Mouse (Mus musculus): ENCODE results near the gene BC051665. TPM values are rescaled to one million over a fixed set of nuclear protein-coding genes. Genes with fewer than 3 reads are reported as not detected.

Gene BC051665
- polyA plus RNA-seq, 1 experiment from 2014 or later: not detected

GRCm38 (mm10) chr13:60755251-60755650 lies 30.9 kb downstream of the BC051665 start:
- no peak overlapping the region for H3K27ac ChIP-seq (ENCODE audit: low read depth)
- H3K36me3 ChIP-seq (ENCODE audit: insufficient read depth): peaks cover 24% of the 10 kb centered on the region; the same call in 1 of the 2 replicates
- H3K27me3 ChIP-seq (ENCODE audit: insufficient read depth, low read length): no peaks in the 10 kb centered on the region
- no peak overlapping the region for H3K4me2 ChIP-seq
- no peak overlapping the region for H3K4me3 ChIP-seq (ENCODE audit: low read depth, low read length)
- no peak for DNase-seq
- 50% methylated on average over 2 of the region's 2 CpGs for WGBS
- ATAC-seq (ENCODE audit: insufficient read depth): no peak
- no peaks in the 10 kb centered on the region for H3K9me3 ChIP-seq (ENCODE audit: low read depth, low read length)
- no peak overlapping the region for H3K9ac ChIP-seq
- TF ChIP-seq CTCF (IDR thresholded peaks at IDR 0.05; ENCODE audit: low read depth): no peak
- no peaks in the 10 kb centered on the region for H3K4me1 ChIP-seq (ENCODE audit: insufficient read depth)

GRCm38 (mm10) chr13:60753216-60753615 lies 32.9 kb downstream of the BC051665 start:
- 93% methylated on average over 6 of the region's 6 CpGs for WGBS
- DNase-seq (no peak), ATAC-seq (ENCODE audit: insufficient read depth) (no peak)
- Histone ChIP-seq H3K27ac (ENCODE audit: low read depth) (no peak overlapping the region), H3K27me3 (ENCODE audit: insufficient read depth, low read length) (no peaks in the 10 kb centered on the region), H3K9ac (no peak overlapping the region), H3K4me2 (no peak overlapping the region), H3K9me3 (ENCODE audit: low read depth, low read length) (no peaks in the 10 kb centered on the region), H3K4me1 (ENCODE audit: insufficient read depth) (no peaks in the 10 kb centered on the region), H3K36me3 (ENCODE audit: insufficient read depth) (peaks cover 25% of the 10 kb centered on the region; the same call in 1 of the 2 replicates), H3K4me3 (ENCODE audit: low read depth, low read length) (no peak overlapping the region)
- no peak for TF ChIP-seq CTCF (IDR thresholded peaks at IDR 0.05; ENCODE audit: low read depth)

- no peak overlapping the region for H3K27ac ChIP-seq (ENCODE audit: low read depth)
- H3K4me3 ChIP-seq (ENCODE audit: low read depth, low read length): no peak overlapping the region
- no peak overlapping the region for H3K9ac ChIP-seq
- peaks cover 25% of the 10 kb centered on the region; the same call in 1 of the 2 replicates for H3K36me3 ChIP-seq (ENCODE audit: insufficient read depth)
- ATAC-seq (ENCODE audit: insufficient read depth) (no peak), DNase-seq (no peak)
- no peaks in the 10 kb centered on the region for H3K4me1 ChIP-seq (ENCODE audit: insufficient read depth)
- no peaks in the 10 kb centered on the region for H3K27me3 ChIP-seq (ENCODE audit: insufficient read depth, low read length)
- WGBS: 87% methylated on average over 7 of the region's 7 CpGs
- no peaks in the 10 kb centered on the region for H3K9me3 ChIP-seq (ENCODE audit: low read depth, low read length)
- H3K4me2 ChIP-seq: no peak overlapping the region
- no peak for TF ChIP-seq CTCF (IDR thresholded peaks at IDR 0.05; ENCODE audit: low read depth)
These were observed 35.2 kb downstream of the BC051665 start for GRCm38 (mm10) chr13:60750930-60751329.

GRCm38 (mm10) chr13:60748556-60748955 lies 37.6 kb downstream of the BC051665 start:
- DNase-seq: peak; percentile 50
- no peak overlapping the region for H3K4me2 ChIP-seq

GRCm38 (mm10) chr13:60747201-60747600 lies 39.0 kb downstream of the BC051665 start:
- DNase-seq (no peak), ATAC-seq (ENCODE audit: insufficient read depth) (no peak)
- peak; percentile 7; the same call in 1 of the 2 replicates for TF ChIP-seq CTCF (IDR thresholded peaks at IDR 0.05; ENCODE audit: low read depth)
- Histone ChIP-seq H3K9me3 (ENCODE audit: low read depth, low read length) (no peaks in the 10 kb centered on the region), H3K4me2 (no peak overlapping the region), H3K4me1 (ENCODE audit: insufficient read depth) (no peaks in the 10 kb centered on the region), H3K36me3 (ENCODE audit: insufficient read depth) (peaks cover 8% of the 10 kb centered on the region; the same call in 1 of the 2 replicates), H3K27ac (ENCODE audit: low read depth) (no peak overlapping the region), H3K4me3 (ENCODE audit: low read depth, low read length) (no peak overlapping the region), H3K27me3 (ENCODE audit: insufficient read depth, low read length) (no peaks in the 10 kb centered on the region), H3K9ac (no peak overlapping the region)
- 89% methylated on average over 1 of the region's 1 CpGs for WGBS

More at GRCm38 (mm10) chr13:60748556-60748955, 37.6 kb downstream of the BC051665 start:
- Histone ChIP-seq H3K4me3 (ENCODE audit: low read depth, low read length) (no peak overlapping the region), H3K9me3 (ENCODE audit: low read depth, low read length) (no peaks in the 10 kb centered on the region), H3K9ac (no peak overlapping the region), H3K4me1 (ENCODE audit: insufficient read depth) (no peaks in the 10 kb centered on the region), H3K27ac (ENCODE audit: low read depth) (no peak overlapping the region), H3K36me3 (ENCODE audit: insufficient read depth) (peaks cover 20% of the 10 kb centered on the region; the same call in 1 of the 2 replicates), H3K27me3 (ENCODE audit: insufficient read depth, low read length) (no peaks in the 10 kb centered on the region)
- WGBS: 94% methylated on average over 2 of the region's 2 CpGs
- peak; percentile 62 for TF ChIP-seq CTCF (IDR thresholded peaks at IDR 0.05; ENCODE audit: low read depth)
- no peak for ATAC-seq (ENCODE audit: insufficient read depth)

GRCm38 (mm10) chr13:60746271-60746670 lies 39.9 kb downstream of the BC051665 start:
- Histone ChIP-seq H3K4me1 (ENCODE audit: insufficient read depth) (no peaks in the 10 kb centered on the region), H3K36me3 (ENCODE audit: insufficient read depth) (peaks cover 4% of the 10 kb centered on the region; the same call in 1 of the 2 replicates), H3K4me2 (no peak overlapping the region), H3K4me3 (ENCODE audit: low read depth, low read length) (no peak overlapping the region), H3K9me3 (ENCODE audit: low read depth, low read length) (no peaks in the 10 kb centered on the region), H3K27me3 (ENCODE audit: insufficient read depth, low read length) (no peaks in the 10 kb centered on the region), H3K9ac (no peak overlapping the region), H3K27ac (ENCODE audit: low read depth) (no peak overlapping the region)
- ATAC-seq (ENCODE audit: insufficient read depth) (no peak), DNase-seq (peak; percentile 76)
- peak; percentile 82 for TF ChIP-seq CTCF (IDR thresholded peaks at IDR 0.05; ENCODE audit: low read depth)
- WGBS: 33% methylated on average over 1 of the region's 1 CpGs

GRCm38 (mm10) chr13:60745358-60745757 lies 40.8 kb downstream of the BC051665 start:
- H3K4me2 ChIP-seq: no peak overlapping the region
- no peak for TF ChIP-seq CTCF (IDR thresholded peaks at IDR 0.05; ENCODE audit: low read depth)
- no peak for ATAC-seq (ENCODE audit: insufficient read depth)
- no peak overlapping the region for H3K27ac ChIP-seq (ENCODE audit: low read depth)
- DNase-seq: no peak
- H3K4me1 ChIP-seq (ENCODE audit: insufficient read depth): no peaks in the 10 kb centered on the region
- 85% methylated on average over 12 of the region's 12 CpGs for WGBS
- H3K4me3 ChIP-seq (ENCODE audit: low read depth, low read length): no peak overlapping the region
- peaks cover 4% of the 10 kb centered on the region; the same call in 1 of the 2 replicates for H3K36me3 ChIP-seq (ENCODE audit: insufficient read depth)
- H3K9me3 ChIP-seq (ENCODE audit: low read depth, low read length): no peaks in the 10 kb centered on the region
- H3K9ac ChIP-seq: no peak overlapping the region
- H3K27me3 ChIP-seq (ENCODE audit: insufficient read depth, low read length): no peaks in the 10 kb centered on the region
